Mouse (Mus musculus) kidney, embryonic 15.5 days (tissue): ENCODE results near the gene Cdhr4. TPM values are rescaled to one million over a fixed set of nuclear protein-coding genes. Genes with fewer than 3 reads are reported as not detected.

Source experiments
- ATAC-seq: fragments of 200-750 bp; cut with Nextera tagmentation; replicated peaks from 2 replicates; pipeline ENCODE4 v1.8.0; 2017; ENCODE audit warnings: moderate TSS enrichment; ENCODE audit not compliant: low FRiP score
- H3K27ac ChIP-seq: fragments of 300-500 bp; sonication (generic); 2 replicates; pipeline ENCODE4 v1.5.1; 2015; ENCODE audit warnings: mild to moderate bottlenecking, inconsistent platforms
- H3K27me3 ChIP-seq: fragments of 300-500 bp; sonication (generic); 2 replicates; pipeline ENCODE4 v1.6.1; 2015; ENCODE audit warnings: inconsistent platforms
- H3K36me3 ChIP-seq: fragments of 300-500 bp; sonication (generic); 2 replicates; pipeline ENCODE4 v1.6.1; 2015; ENCODE audit warnings: inconsistent platforms
- H3K4me1 ChIP-seq: fragments of 300-500 bp; sonication (generic); 2 replicates; pipeline ENCODE4 v1.6.1; 2015; ENCODE audit warnings: inconsistent platforms
- H3K4me2 ChIP-seq: fragments of 300-500 bp; sonication (generic); 2 replicates; pipeline ENCODE4 v1.6.1; 2015; ENCODE audit warnings: moderate library complexity, mild to moderate bottlenecking, inconsistent platforms
- H3K4me3 ChIP-seq: fragments of 300-500 bp; sonication (generic); replicated peaks from 2 replicates; pipeline ENCODE4 v1.5.1; 2015; ENCODE audit warnings: mild to moderate bottlenecking, inconsistent platforms
- H3K9ac ChIP-seq: fragments of 300-500 bp; sonication (generic); 2 replicates; pipeline ENCODE4 v1.6.1; 2015; ENCODE audit warnings: mild to moderate bottlenecking, inconsistent platforms
- H3K9me3 ChIP-seq: fragments of 300-500 bp; sonication (generic); replicated peaks from 2 replicates; pipeline ENCODE4 v1.6.1; 2016; ENCODE audit warnings: inconsistent platforms
- WGBS: fragments of 180-500 bp; shearing (Covaris S2); methylation state at CpG from one replicate; pipeline ENCODE4 v1.1.7; 2015; ENCODE audit warnings: mixed read lengths; 5-methylcytosine and 5-hydroxymethylcytosine counted together
- polyA plus RNA-seq: library from polyadenylated mRNA; unstranded; fragments of >200 nt; fragmentation: Nextera tagmentation; extraction: Ambion mirVana; gene quantifications from 2 replicates; pipeline ENCODE4 v1.2.1, GENCODE M21; 2015

Gene Cdhr4
- polyA plus RNA-seq, 1 experiment from 2014 or later: 12.6 TPM

- peak overlapping the region; percentile 100 for H3K27ac ChIP-seq
- peak overlapping the region; percentile 82 for H3K4me2 ChIP-seq
- H3K4me1 ChIP-seq: peaks cover 61% of the 10 kb centered on the region
- peak overlapping the region; percentile 77 for H3K4me3 ChIP-seq
- peak; percentile 44 for ATAC-seq
- WGBS: 30% methylated on average over 7 of the region's 7 CpGs
- H3K27me3 ChIP-seq: no peaks in the 10 kb centered on the region
- peak overlapping the region; percentile 61 for H3K9ac ChIP-seq
- H3K9me3 ChIP-seq: no peaks in the 10 kb centered on the region
- H3K36me3 ChIP-seq: no peaks in the 10 kb centered on the region
Observed at GRCm38 (mm10) chr9:107981684-107982605, 10.4 kb upstream of the Cdhr4 start.

GRCm38 (mm10) chr9:107982681-107983346 lies 9.5 kb upstream of the Cdhr4 start, which contains the start of gene Gm20661:
TSS of gene Gm20661 (plus strand) at chr9:107983058.
- 10% methylated on average over 14 of the region's 14 CpGs for WGBS
- H3K36me3 ChIP-seq: no peaks in the 10 kb centered on the region
- peak; percentile 67 for ATAC-seq
- H3K27me3 ChIP-seq: no peaks in the 10 kb centered on the region
- H3K4me1 ChIP-seq: peaks cover 61% of the 10 kb centered on the region
- H3K27ac ChIP-seq: peak within 1 kb of the TSS; percentile 100
- H3K9ac ChIP-seq: peak within 1 kb of the TSS; percentile 61
- H3K4me2 ChIP-seq: peak within 1 kb of the TSS; percentile 82
- peak within 1 kb of the TSS; percentile 77 for H3K4me3 ChIP-seq
- no peaks in the 10 kb centered on the region for H3K9me3 ChIP-seq

- Histone ChIP-seq H3K27me3 (no peaks in the 10 kb centered on the region), H3K4me1 (peaks cover 61% of the 10 kb centered on the region), H3K4me3 (peak overlapping the region; percentile 77), H3K4me2 (peak overlapping the region; percentile 82), H3K9me3 (no peaks in the 10 kb centered on the region), H3K36me3 (no peaks in the 10 kb centered on the region), H3K9ac (peak overlapping the region; percentile 61), H3K27ac (peak overlapping the region; percentile 100)
- peak; percentile 61 for ATAC-seq
- WGBS: 12% methylated on average over 4 of the region's 4 CpGs
Observed at GRCm38 (mm10) chr9:107983421-107983890, 8.8 kb upstream of the Cdhr4 start.

- Histone ChIP-seq H3K4me3 (peak overlapping the region; percentile 77), H3K4me2 (peak overlapping the region; percentile 82), H3K36me3 (no peaks in the 10 kb centered on the region), H3K27ac (peak overlapping the region; percentile 100), H3K27me3 (no peaks in the 10 kb centered on the region), H3K9ac (peak overlapping the region; percentile 61), H3K4me1 (peaks cover 61% of the 10 kb centered on the region), H3K9me3 (no peaks in the 10 kb centered on the region)
- WGBS: 35% methylated on average over 19 of the region's 19 CpGs
- ATAC-seq: no peak
Observed at GRCm38 (mm10) chr9:107984052-107984753, 8.1 kb upstream of the Cdhr4 start.

GRCm38 (mm10) chr9:107984754-107985055 lies 7.6 kb upstream of the Cdhr4 start:
- H3K27me3 ChIP-seq: no peaks in the 10 kb centered on the region
- no peaks in the 10 kb centered on the region for H3K9me3 ChIP-seq
- no peaks in the 10 kb centered on the region for H3K36me3 ChIP-seq
- H3K27ac ChIP-seq: peak overlapping the region; percentile 100
- ATAC-seq: no peak
- WGBS: 32% methylated on average over 9 of the region's 9 CpGs
- H3K4me1 ChIP-seq: peaks cover 61% of the 10 kb centered on the region
- peak overlapping the region; percentile 77 for H3K4me3 ChIP-seq
- peak overlapping the region; percentile 82 for H3K4me2 ChIP-seq
- H3K9ac ChIP-seq: peak overlapping the region; percentile 61

GRCm38 (mm10) chr9:107985131-107986119 lies 6.9 kb upstream of the Cdhr4 start, which contains the start of gene Inka1:
TSS of gene Inka1 (minus strand) at chr9:107985879.
- Histone ChIP-seq H3K27me3 (no peaks in the 10 kb centered on the region), H3K4me3 (peak within 1 kb of the TSS; percentile 77), H3K36me3 (no peaks in the 10 kb centered on the region), H3K4me2 (peak within 1 kb of the TSS; percentile 82), H3K9ac (peak within 1 kb of the TSS; percentile 61), H3K9me3 (no peaks in the 10 kb centered on the region), H3K4me1 (peaks cover 61% of the 10 kb centered on the region), H3K27ac (peak within 1 kb of the TSS; percentile 100)
- WGBS: under 1% methylated on average over 58 of the region's 58 CpGs
- peak; percentile 57 for ATAC-seq

- no peaks in the 10 kb centered on the region for H3K36me3 ChIP-seq
- ATAC-seq: 0 out of 2 replicates have a peak, but pooled peaks have one; percentile 15
- peak overlapping the region; percentile 77 for H3K4me3 ChIP-seq
- H3K27me3 ChIP-seq: no peaks in the 10 kb centered on the region
- H3K9me3 ChIP-seq: no peaks in the 10 kb centered on the region
- peaks cover 52% of the 10 kb centered on the region for H3K4me1 ChIP-seq
- H3K4me2 ChIP-seq: peak overlapping the region; percentile 82
- WGBS: 5% methylated on average over 18 of the region's 18 CpGs
- no peak overlapping the region for H3K9ac ChIP-seq
- peak overlapping the region; percentile 100 for H3K27ac ChIP-seq
Observed at GRCm38 (mm10) chr9:107986376-107986775, 5.9 kb upstream of the Cdhr4 start.

GRCm38 (mm10) chr9:107987950-107988349 lies 4.3 kb upstream of the Cdhr4 start:
- Histone ChIP-seq H3K27ac (no peak overlapping the region), H3K4me3 (no peak overlapping the region), H3K9ac (no peak overlapping the region), H3K36me3 (no peaks in the 10 kb centered on the region), H3K4me1 (peaks cover 36% of the 10 kb centered on the region), H3K9me3 (no peaks in the 10 kb centered on the region), H3K27me3 (no peaks in the 10 kb centered on the region), H3K4me2 (no peak overlapping the region)
- no peak for ATAC-seq
- 61% methylated on average over 3 of the region's 3 CpGs for WGBS

- no peak for ATAC-seq
- Histone ChIP-seq H3K9ac (no peak overlapping the region), H3K4me2 (no peak overlapping the region), H3K4me3 (no peak overlapping the region), H3K9me3 (no peaks in the 10 kb centered on the region), H3K27me3 (no peaks in the 10 kb centered on the region), H3K4me1 (no peaks in the 10 kb centered on the region; the same call in 1 of the 2 replicates), H3K27ac (no peak overlapping the region), H3K36me3 (no peaks in the 10 kb centered on the region)
- WGBS: 93% methylated on average over 11 of the region's 11 CpGs
Observed at GRCm38 (mm10) chr9:107993013-107993412, 716 bp downstream of the Cdhr4 start.

- no peak for ATAC-seq
- H3K4me2 ChIP-seq: no peak overlapping the region
- no peak overlapping the region for H3K4me3 ChIP-seq
- no peaks in the 10 kb centered on the region for H3K4me1 ChIP-seq
- no peak overlapping the region for H3K9ac ChIP-seq
- H3K27ac ChIP-seq: no peak overlapping the region
- no peaks in the 10 kb centered on the region for H3K36me3 ChIP-seq
- WGBS: 41% methylated on average over 2 of the region's 2 CpGs
- no peaks in the 10 kb centered on the region for H3K9me3 ChIP-seq
- no peaks in the 10 kb centered on the region for H3K27me3 ChIP-seq
Observed at GRCm38 (mm10) chr9:107994464-107994863, 2.2 kb downstream of the Cdhr4 start.

GRCm38 (mm10) chr9:107995513-107995912 lies 3.2 kb downstream of the Cdhr4 start:
- H3K27ac ChIP-seq: no peak overlapping the region
- H3K36me3 ChIP-seq: no peaks in the 10 kb centered on the region
- no peaks in the 10 kb centered on the region for H3K4me1 ChIP-seq
- no peak for ATAC-seq
- no peaks in the 10 kb centered on the region for H3K27me3 ChIP-seq
- no peak overlapping the region for H3K9ac ChIP-seq
- H3K4me2 ChIP-seq: no peak overlapping the region
- no peaks in the 10 kb centered on the region for H3K9me3 ChIP-seq
- WGBS: 95% methylated on average over 21 of the region's 21 CpGs
- no peak overlapping the region for H3K4me3 ChIP-seq
